Mouse (Mus musculus): Measurements from ENCODE around the gene 1700017B05Rik.

1700017B05Rik gene

DNA sequence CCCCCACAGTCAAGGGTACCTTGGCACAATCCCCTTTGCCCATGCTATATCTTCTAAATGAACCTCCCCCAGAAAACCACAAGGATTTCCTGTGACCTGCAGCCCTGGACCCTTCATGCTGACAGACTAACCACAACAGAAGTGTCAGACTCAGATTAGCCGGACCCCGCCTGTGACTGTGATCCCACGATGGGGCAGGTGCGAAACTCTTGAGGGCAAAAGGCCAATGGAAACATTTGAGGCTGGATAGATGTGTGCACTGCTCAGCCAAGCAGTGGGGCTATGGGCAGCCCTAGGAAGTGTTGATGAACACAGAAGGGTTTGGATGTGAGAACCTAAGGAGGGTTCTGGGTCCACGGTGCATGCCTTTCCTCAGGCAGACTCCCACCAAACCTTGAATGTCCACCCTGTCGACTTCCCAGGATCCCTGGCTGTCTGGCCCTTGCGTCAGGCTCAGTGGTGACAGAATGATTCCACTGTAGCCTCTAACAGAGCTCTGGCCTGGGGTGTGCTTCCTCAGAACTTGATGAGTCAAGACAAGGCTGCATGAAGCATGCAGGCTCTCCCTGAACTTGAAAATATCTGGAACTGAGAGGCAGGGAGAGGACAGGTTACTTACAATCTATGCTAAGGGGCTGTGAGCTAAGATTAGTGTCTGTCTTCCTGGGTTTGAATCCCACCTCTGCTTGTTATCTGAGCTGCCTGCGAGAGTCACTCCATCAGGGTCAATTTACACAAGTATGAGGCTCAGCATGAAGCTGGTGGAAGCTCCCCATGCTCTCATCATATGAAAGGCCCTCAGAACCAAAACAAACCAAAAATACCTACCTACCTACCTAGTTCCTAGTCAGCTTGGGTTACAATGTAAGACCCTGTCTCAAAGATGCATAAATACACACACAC is 10.7 kb upstream of the 1700017B05Rik start:
- DNase-seq (ENCODE audit: low spot score in 2 of 2) = peak; percentile 51 to 52

DNA sequence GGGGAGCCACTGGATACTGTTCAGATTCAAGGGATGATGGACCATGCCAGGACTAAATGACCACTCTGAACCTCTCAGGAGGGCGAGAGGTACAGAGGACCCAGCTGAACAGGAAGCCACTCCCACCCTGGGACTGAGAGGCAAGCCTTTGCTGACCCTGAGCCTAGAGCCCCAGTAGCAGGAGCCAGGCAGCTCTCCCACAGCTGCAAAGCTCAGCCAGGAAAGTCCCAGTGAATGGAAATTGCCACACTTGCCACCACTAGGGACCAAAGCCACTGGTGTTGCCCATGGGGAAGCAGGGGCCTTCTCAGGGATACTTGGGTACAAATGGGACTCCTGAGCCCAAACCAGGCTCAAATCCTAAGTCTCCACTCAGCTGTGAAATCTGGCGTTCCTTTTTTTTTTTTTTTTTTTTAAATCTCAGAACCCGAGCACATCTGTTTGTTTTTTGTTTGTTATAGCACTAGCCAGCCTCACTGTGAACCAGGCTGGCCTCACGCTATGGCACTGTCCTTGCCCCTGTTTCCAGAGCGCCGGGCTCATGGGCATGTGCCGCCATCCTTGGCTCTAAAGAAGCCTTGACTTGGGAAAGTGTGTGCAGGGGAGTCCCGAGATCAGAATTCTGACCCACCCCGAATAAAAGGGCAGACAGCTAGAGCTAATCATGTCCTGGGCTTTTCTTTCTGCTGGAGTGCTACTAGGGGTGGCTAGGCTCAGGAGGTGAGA is 9.6 kb upstream of the 1700017B05Rik start:
- DNase-seq (ENCODE audit: low spot score in 2 of 2) = no peak

DNA sequence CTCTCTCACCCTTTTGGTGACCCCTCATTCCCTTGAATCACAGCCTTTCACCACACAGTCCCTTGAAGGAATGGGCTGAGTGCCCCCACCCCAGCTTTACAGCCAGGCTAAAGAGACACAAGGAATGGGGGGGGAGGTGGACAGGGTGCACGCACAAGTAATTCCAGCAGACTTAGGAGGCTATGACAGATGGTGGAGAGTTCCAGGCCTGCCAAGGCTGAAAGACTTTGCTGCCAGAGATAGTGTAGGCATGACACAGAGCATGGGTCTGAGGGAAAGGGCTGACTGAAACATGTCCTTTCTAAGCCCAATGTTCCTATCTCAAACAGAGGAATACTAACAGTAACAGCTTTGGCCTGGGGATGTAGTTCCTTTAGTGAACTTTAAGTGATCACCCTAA is 8.7 kb upstream of the 1700017B05Rik start:
- DNase-seq (ENCODE audit: low spot score in 2 of 2) = no peak

DNA sequence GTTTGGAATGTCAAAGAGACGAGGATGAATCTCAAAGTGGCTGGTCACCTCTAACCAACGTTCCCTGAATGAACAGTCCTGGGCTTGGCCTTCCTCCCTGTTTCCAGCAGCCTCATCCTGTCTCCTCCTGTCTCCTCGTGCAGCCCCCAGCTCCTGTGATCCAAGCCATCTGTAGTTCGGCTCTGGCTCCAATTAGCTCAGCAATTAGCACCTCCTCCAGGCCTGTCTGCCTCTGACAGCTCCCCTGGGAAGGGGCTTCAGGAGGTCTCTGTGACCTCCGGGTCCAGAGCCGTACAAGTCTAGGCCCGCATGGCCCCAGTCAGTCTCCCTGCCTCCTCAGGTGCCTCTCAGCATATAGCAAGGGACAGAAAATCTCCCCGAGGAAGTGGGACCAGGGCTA is 8.0 kb upstream of the 1700017B05Rik start:
- DNase-seq (ENCODE audit: low spot score in 2 of 2) = no peak

DNA sequence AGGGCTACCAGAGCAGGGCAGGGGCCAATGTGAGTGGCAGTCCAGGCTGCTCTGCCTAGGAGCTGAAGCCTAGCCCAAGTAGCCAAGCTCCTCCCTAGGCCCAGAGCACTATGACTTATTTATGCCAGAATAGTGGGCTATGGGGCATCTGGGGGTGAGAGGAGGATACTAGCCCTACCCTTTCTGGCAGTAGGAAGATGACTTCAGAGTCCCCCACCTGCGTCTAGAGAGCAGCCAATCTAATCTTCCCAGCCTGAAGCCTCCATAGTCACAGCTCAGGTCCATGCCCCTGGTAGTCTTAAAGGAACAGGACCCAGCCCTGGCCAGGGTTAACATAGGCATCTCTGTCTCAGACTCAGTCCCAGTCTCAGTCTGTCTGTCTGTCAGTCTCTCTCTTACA is 7.0 kb upstream of the 1700017B05Rik start:
- no peak for DNase-seq (ENCODE audit: low spot score in 2 of 2)

DNA sequence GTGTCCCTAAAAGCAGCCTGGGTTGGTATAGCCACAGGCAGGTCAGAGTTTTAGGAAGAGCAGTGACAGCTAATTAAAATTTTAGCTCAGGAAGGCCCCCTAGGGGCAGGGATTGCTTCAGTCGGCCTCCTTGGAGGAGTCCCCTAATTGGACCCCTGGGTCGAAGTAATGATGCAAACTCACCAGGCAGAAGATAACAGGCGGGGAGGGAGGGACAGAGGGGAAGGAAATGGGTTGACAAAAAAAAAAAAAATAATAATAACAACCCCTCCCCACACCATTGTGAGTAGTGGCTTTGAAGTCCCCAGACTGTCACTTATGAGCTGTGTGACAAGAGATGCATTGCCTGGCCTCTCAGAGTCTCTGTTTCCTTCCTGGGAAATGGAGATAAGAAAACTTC is 6.2 kb upstream of the 1700017B05Rik start:
- DNase-seq (ENCODE audit: low spot score in 2 of 2) = no peak

DNA sequence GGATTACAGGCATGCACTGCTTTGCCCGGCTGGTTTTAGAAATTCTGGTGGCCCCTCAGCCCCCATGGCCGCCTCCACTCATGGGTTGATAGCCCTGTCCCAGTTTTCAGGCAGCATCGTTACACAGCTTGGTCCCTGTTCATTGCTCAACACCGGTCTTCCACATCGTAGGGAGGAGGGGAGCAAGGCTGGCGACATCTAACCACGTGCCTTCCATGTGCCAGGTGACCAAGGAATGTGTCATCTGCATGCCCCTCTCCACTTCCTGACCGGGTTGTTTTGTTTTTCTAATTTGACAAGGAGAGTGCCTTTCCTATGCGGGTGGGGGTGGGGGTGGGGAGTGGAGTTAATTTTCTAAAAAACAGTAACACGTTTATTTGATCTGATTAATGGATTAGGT is 5.7 kb upstream of the 1700017B05Rik start:
- no peak for DNase-seq (ENCODE audit: low spot score in 2 of 2)

DNA sequence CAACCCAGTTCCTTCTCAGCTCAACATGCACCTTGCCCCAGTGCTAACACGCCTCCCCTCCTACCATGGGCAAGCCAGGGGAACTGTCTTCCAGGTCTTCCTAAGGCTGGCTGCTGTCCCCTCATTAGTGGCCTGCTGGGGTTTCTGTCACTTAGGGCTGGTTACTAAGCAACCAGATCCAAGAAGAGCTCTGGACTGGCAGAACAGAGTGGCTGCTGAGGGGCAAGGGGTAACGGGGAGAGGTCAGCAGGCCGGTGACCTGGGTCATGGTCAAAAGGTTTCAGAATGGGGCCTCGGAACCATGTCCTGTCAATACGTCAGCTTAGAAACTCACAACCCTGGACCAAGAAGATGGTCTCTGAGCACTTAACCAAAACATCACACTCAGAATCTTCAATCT is 5.0 kb upstream of the 1700017B05Rik start:
- DNase-seq (ENCODE audit: low spot score in 2 of 2) = no peak

DNA sequence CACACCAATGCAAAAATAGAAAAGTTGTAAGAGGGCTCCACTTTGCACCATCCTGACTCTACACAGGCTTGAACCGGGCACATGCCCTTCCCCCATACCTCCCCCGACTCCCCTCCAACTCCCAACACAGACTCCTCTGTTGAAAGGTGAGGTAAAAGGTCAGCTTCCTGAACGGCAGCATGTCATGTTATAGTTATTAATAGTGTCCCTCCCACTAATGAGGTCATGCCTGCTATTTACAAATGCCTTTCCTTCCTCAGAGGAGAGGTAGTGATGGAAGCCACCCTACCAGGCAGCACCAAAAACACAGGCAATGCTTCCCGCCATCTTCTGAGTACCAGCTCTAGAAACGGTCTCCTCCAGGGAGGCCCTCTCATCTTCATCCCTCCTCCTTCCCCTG is 2.7 kb upstream of the 1700017B05Rik start:
- DNase-seq (ENCODE audit: low spot score in 2 of 2) = no peak

DNA sequence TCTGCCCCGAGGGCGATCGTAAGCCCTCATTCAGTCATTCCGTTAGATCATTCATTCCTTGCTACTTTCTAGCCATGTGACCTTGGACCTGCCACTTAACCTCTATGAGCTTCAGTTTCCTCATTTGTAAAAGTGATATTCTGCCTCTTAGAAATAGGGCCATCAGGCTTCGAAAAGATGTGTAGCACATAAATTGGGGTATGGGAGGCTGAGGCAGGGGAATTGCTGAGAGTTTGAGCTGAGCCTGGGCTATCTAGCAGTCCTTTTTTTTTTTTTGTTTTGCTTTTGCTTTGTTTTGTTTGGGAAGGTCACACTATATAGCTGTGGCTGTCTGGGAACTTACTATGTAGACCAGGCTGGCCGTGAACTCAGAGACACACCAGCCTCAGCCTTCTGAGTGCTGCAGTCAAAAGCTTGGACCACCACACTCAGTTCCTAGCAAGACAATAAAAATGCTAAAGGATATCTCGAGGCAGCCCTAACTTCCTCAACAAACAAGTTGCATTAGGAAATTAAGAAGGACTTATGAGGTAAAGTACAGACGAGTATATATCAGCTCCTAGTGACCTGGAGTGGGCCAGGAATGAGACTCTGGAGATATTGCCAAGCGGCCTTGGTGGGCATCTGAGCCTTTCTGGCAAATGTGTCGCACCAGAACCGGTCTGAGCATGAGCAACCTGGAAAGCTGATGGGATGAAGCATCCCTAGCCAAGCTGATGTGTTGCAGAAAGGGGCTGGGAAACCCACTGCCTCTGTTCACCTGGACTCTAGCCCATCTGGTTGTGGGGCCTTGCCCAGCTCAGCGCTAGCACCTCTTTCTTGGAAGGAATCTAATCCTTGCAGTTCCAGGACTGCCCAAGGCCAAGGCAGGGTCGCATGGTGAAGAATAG is 628 bp upstream of the 1700017B05Rik start:
- DNase-seq (ENCODE audit: low spot score in 2 of 2) = no peak

DNA sequence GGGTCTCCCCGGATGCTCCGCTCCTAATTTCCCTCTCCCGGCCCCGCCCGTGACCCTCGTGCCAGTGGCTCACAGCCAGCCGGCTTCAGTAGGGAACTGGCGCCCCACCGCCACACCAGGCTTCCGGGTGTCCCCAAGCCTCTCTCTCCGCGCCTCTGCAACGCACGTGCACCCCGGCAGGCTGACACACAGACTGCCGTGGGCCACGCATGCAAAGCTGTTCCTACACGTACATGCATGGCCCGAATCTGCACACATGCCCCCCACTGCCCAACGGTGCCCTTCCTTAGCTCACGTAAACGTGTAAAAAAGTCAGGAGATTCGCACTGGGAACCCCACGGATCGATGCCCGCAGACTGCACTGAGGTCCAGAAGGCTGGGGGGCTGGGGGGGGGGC is 898 bp downstream of the 1700017B05Rik start:
- peak; percentile 70 to 72 for DNase-seq (ENCODE audit: low spot score in 2 of 2)

DNA sequence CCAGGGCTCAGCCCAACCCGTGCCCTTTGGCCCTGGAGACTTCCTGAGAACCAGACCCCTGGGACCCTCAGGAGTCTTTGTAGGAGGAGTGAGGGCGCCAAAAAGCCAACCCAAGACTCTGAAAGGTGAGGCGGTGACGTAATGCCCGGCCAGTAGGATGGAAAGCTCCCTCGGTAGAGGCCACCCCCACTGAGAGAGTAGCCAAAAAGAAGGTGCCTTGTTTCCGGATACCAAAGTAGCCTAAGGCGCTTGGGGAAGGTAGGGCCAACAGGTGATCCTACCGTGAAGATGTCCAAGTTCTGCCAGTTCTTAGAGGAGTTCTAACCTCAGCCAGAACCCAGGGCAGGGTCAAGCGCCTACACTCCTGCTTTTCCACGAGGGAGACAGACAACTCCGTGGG is 1.5 kb downstream of the 1700017B05Rik start:
- DNase-seq (ENCODE audit: low spot score in 2 of 2) = no peak

DNA sequence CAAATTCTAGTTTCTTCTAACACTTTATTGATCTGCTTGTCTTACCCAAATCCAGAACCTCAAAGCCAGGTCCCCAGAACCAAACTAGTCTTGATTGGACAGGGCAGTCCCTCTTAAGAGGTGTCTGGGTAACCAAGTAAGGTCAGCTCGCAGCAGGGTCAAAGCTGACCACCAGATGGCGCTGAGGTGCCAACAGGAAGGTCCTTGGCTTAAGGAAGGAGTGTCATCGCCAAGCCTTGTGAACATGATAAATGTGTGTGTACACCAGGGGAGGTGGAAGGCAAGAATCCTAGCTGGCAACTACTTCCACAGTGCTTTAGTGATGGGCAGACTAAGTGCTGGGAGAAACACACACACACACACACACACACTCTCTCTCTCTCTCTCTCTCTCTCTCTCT is 2.7 kb downstream of the 1700017B05Rik start:
- peak; percentile 87 to 90 for DNase-seq (ENCODE audit: low spot score in 2 of 2)

DNA sequence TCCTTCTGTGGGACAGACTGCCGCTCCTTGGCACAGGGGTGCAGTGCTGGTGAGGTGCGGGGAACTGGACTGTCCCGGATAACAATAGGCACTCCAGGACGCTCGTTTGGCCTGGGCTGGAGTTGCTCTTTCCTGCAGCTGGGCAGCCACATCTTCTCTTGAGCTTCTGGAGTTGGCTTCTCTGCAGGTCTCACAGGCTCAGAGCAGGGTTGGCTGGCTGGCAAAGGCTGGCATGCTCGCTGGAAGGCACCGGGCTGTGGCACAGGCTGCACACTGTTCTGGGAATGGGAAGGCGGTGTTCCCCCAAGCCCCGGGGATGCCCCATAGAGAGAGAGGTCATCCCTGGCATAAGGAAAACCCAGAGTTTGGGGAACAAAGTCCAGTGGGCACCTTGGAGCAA is 4.8 kb downstream of the 1700017B05Rik start:
- DNase-seq (ENCODE audit: low spot score in 2 of 2) = no peak

DNA sequence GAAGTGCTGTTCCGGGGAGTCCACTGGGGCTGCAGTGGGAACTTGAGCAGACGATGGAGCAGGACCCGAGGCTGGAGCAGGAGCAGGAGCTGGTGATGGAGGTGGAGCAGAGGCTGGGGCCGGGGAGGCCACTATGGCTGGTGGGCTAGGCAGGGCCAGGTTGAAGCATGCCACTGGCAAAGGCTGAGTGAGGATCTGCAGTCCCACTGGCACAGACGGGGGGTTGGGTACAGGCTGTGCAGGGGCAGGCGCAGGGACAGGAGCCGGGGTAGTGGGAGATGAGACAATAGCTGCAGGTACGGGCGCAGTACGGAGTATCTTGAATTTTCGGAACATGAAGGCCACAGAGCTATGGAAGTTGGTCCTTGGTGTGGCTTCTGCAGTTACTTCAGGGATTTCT is 5.6 kb downstream of the 1700017B05Rik start:
- no peak for DNase-seq (ENCODE audit: low spot score in 2 of 2)

DNA sequence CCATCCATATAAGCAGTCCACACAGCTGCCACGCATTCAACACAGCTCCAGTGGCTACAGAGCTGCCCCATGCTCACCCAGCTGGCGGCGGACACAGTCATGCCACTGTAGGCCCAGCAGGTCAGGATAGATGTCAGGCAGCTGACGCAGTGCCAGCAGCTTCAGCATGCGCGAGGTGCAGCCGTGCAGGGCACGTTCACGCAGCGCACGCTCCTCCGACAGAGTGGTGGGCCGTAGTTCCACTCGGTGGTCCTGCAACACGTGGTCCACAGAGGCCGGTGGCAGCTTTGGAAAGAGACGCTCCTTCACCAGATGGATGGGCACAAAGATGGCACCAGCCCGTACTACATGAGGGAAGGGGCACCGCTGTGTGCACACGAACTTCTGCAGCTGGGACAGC is 6.1 kb downstream of the 1700017B05Rik start:
- no peak for DNase-seq (ENCODE audit: low spot score in 2 of 2)

DNA sequence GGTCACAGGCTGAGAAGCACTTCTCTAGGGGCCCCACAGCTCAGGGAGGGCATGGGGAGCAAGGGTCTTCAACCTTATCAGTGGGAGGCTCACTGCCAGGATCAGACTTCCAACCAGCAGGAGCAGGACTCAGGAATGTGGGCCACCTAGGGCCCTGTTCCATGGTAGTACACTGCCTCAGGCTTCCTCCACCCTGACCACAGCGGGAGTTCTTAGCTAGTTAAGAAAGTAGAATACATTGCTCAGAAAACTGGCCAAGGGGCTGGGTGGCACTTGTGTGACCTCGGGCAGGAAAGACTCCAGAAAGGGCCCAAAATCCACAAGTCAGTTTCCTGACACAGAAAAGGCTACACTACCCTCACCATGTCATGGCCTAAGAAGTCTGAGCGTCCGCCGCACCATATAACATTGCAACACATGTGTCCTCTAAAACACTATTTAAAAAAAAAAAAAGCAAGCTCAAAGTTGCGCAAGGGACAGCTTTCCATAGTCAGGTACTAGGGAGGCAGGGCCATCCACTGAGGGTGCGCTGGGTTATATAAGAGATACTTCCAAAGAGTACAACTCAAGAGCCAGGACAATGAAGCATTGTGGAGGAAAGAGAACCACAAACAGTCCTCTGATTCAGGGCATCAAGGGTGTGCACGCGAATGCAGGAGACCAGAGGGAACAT is 7.5 kb downstream of the 1700017B05Rik start:
- no peak for DNase-seq (ENCODE audit: low spot score in 2 of 2)

DNA sequence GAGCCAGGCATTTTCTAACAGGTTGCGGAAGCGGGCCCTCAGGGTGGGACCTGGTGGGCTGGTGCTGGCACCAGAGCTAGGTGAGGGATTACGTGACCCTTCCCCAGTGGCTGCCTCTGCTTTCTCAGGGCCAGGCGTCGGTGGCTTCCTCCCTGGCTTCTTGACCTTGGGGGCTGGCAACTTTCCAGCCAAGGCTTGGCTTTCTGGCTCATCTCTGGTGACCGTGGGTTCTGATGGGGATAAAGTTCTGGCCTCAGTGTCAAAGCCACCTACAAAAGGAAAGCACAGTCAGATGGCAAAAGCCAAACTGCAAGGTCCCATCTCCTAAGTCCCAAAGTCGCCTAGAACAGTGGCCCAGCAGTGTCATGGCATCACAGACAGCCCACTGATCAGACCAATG is 8.4 kb downstream of the 1700017B05Rik start:
- no peak for DNase-seq (ENCODE audit: low spot score in 2 of 2)

DNA sequence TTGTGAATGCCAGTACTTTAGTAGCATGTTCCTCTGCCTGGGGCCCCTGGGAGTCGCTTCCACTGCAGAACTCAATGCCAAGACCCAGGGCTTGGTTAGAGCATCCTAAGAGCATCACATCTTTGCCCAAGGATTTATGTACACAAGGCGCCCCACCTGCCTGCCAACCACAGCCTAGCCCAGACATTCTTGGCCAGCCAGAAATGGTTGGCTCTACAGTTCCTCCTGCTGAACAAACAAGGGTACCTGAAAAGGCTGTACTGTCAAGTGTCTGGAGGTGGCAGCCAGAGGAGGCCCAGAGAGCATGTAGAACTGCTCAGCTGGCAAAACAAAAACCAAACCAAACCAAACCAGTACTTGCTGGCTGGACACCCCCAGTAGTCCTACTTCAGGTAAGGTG is 11.3 kb downstream of the 1700017B05Rik start:
- DNase-seq (ENCODE audit: low spot score in 2 of 2) = no peak

DNA sequence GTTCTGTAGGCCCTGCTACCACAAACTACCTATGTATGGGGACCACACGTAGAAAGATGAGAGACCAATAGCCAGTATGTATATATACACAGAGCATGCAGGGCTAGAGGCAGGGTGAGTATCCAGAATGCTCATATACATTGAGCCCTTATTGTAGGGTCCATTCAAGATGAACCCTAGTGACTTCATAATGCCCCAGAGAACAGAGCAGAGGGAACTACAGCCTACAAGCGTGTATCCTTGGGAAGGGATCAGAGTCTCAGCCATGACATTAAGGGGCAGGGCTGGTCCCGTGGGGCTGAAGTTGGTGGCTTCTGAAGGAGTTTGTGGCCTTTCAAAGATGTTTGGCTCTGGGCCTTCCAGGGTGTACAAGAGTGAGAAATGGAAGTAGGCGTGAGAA is 12.4 kb downstream of the 1700017B05Rik start:
- no peak for DNase-seq (ENCODE audit: low spot score in 2 of 2)

All from spleen, postnatal 36 days (tissue).